Mouse (Mus musculus): ENCODE data around the gene Mcm5. TPM values are rescaled to one million over a fixed set of nuclear protein-coding genes. Genes with fewer than 3 reads are reported as not detected.

The Mcm5 gene
- polyA plus RNA-seq, 1 experiment from 2014 or later: 171 TPM

DNA sequence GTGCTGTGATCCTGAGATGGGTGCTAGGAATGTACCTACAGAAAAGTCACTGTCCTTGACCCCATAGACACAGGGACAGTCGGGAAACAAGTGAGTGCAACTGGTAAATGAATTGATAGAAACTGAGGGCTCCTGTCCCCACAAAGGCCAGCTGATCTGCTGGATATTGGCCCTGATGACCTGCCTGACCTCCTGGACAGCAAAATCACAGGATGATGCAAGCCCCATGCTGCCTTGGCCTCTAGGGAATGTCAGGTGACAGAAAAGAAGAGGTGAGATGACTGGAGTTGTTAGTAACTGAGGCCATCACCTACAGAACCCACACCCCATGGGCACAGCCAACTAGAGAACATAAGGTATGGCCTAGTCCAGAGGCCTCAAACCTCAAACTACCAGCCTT is 31.2 kb upstream of the Mcm5 start:
- H3K27ac ChIP-seq (ENCODE audit: low read length): no peak overlapping the region
- no peak for ATAC-seq (ENCODE audit: low read depth)
- H3K4me2 ChIP-seq (ENCODE audit: low read depth, low read length): no peak overlapping the region
- no peak overlapping the region for H3K4me3 ChIP-seq (ENCODE audit: low read length)
- 76% methylated on average over 1 of the region's 1 CpGs for WGBS
- no peaks in the 10 kb centered on the region for H3K9me3 ChIP-seq (ENCODE audit: control insufficient read depth, low read length)
- no peaks in the 10 kb centered on the region for H3K36me3 ChIP-seq (ENCODE audit: control insufficient read depth, insufficient read depth, low read length)
- peaks cover under 1% of the 10 kb centered on the region; the same call in 1 of the 2 replicates for H3K4me1 ChIP-seq (replicated peaks; ENCODE audit: control insufficient read depth, insufficient read depth, low read length)
- no peak overlapping the region for H3K9ac ChIP-seq (ENCODE audit: low read length)
- no peaks in the 10 kb centered on the region for H3K27me3 ChIP-seq (ENCODE audit: control insufficient read depth, insufficient read depth, low read depth, low read length)

DNA sequence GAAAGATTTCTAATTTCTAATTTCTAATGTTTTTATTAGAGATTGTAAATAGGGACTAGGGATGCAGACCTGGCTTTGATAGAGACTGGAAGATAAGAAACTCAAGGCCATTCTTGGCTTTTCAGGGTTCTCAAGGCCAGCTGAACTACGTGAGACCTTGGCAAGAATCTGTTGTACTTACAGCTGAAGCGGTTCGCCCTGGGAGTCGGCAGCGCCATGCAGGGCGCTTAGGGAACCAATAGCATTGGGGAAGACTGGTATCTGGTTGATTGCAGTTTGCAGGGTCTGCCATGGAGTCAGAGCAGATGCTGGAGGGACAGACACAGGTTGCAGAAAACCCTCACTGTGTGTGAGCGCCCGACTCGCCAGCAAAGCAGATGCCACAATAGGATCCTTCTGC is 30.5 kb upstream of the Mcm5 start:
- Histone ChIP-seq H3K4me2 (ENCODE audit: low read depth, low read length) (no peak overlapping the region), H3K36me3 (ENCODE audit: control insufficient read depth, insufficient read depth, low read length) (no peaks in the 10 kb centered on the region), H3K4me1 (replicated peaks; ENCODE audit: control insufficient read depth, insufficient read depth, low read length) (peaks cover 2% of the 10 kb centered on the region; the same call in 1 of the 2 replicates), H3K27me3 (ENCODE audit: control insufficient read depth, insufficient read depth, low read depth, low read length) (no peaks in the 10 kb centered on the region), H3K9me3 (ENCODE audit: control insufficient read depth, low read length) (no peaks in the 10 kb centered on the region), H3K9ac (ENCODE audit: low read length) (no peak overlapping the region), H3K4me3 (ENCODE audit: low read length) (no peak overlapping the region), H3K27ac (ENCODE audit: low read length) (no peak overlapping the region)
- ATAC-seq (ENCODE audit: low read depth): no peak
- 93% methylated on average over 9 of the region's 9 CpGs for WGBS

DNA sequence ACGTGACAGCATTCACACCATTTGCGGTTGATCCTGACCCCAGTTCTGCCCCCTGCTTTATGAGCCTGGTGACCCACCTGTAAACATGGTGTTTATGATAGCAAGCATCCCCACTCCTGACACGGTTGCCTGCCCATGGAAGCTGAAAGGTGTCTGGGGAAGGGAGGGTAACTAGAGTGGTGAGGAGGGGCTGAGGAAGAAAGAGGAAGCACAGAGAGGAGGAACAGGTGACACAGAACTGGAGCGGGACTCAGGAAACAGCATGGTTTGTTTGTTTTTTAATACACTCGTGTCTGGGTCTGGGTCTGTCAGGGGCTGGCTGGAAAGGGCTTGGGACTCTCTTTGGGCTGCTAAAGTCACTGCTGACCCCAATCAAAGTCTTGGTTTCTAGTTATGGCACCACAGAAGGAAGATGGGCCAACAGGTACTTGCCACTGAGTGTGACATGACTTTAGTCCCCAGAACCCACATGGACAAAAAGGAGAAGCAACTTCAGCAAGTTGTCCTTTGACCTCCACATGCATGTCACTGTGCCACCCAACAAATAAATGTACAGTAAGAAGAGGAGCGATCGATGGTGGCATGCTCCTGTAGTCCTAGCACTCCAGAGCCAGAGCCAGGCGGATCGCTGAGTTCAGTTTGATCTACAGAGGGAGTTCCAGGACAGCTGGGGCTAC is 27.9 kb upstream of the Mcm5 start:
- Histone ChIP-seq H3K36me3 (ENCODE audit: control insufficient read depth, insufficient read depth, low read length) (no peaks in the 10 kb centered on the region), H3K9ac (ENCODE audit: low read length) (no peak overlapping the region), H3K4me1 (replicated peaks; ENCODE audit: control insufficient read depth, insufficient read depth, low read length) (peaks cover 4% of the 10 kb centered on the region; the same call in 1 of the 2 replicates), H3K9me3 (ENCODE audit: control insufficient read depth, low read length) (no peaks in the 10 kb centered on the region), H3K4me3 (ENCODE audit: low read length) (no peak overlapping the region), H3K27me3 (ENCODE audit: control insufficient read depth, insufficient read depth, low read depth, low read length) (no peaks in the 10 kb centered on the region), H3K4me2 (ENCODE audit: low read depth, low read length) (no peak overlapping the region), H3K27ac (ENCODE audit: low read length) (no peak overlapping the region)
- 68% methylated on average over 9 of the region's 9 CpGs for WGBS
- ATAC-seq (ENCODE audit: low read depth): no peak

DNA sequence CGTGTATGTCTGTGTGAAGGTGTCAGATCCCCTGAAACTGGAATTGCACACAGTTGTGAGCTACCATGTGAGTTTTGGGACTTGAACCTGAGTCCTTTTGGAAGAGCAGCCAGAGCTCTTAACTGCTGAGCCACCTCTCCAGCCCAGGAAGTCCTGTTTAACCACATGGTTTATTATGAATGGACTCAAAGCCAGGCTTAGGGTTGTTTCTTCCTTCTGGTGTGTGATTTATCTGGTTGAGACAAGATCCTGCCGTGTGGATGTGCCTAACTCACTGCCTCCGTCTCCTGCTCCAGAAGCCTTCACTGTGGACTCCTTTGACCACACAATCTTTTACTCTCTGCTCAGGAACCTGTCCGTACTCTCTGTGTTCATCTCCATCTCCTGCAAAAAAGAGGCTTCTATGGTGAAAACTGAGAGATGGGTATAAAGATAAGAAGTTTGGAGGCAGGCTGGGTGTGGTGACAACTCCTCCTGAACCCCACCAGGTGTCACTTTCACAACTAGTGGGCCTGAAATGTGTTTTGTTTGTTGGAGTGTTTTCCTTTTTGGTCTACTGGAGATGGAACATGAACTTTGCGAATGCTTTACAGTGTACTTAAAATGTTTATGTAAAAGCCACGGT is 27.1 kb upstream of the Mcm5 start:
- H3K27me3 ChIP-seq (ENCODE audit: control insufficient read depth, insufficient read depth, low read depth, low read length): no peaks in the 10 kb centered on the region
- WGBS: 58% methylated on average over 6 of the region's 6 CpGs
- H3K9me3 ChIP-seq (ENCODE audit: control insufficient read depth, low read length): no peaks in the 10 kb centered on the region
- no peak overlapping the region for H3K4me2 ChIP-seq (ENCODE audit: low read depth, low read length)
- ATAC-seq (ENCODE audit: low read depth): no peak
- no peak overlapping the region for H3K27ac ChIP-seq (ENCODE audit: low read length)
- no peaks in the 10 kb centered on the region for H3K36me3 ChIP-seq (ENCODE audit: control insufficient read depth, insufficient read depth, low read length)
- peaks cover 4% of the 10 kb centered on the region; the same call in 1 of the 2 replicates for H3K4me1 ChIP-seq (replicated peaks; ENCODE audit: control insufficient read depth, insufficient read depth, low read length)
- H3K9ac ChIP-seq (ENCODE audit: low read length): no peak overlapping the region
- H3K4me3 ChIP-seq (ENCODE audit: low read length): no peak overlapping the region

DNA sequence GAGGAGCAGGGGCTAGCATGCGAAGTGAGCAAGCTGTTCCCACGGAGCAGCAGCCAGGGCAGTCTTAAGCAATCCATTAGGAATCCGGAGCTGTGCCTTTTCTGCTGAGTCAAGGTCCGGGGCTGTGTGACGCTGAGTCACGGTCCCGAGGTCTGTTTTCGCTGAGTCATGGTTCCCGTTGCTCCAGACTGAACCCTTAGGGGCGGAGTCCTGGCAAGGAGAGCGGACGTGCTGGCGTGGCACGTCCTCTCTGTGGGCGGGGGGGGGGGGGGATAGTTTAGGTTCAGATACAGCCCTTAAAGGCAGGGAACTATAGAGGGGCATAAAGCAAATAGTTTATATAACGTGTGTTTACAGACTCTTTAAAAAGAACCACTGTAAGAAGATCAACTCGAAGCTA is 25.5 kb upstream of the Mcm5 start:
- Histone ChIP-seq H3K4me2 (ENCODE audit: low read depth, low read length) (peak overlapping the region; percentile 39), H3K9ac (ENCODE audit: low read length) (no peak overlapping the region), H3K4me3 (ENCODE audit: low read length) (peak overlapping the region; percentile 27), H3K27me3 (ENCODE audit: control insufficient read depth, insufficient read depth, low read depth, low read length) (no peaks in the 10 kb centered on the region), H3K36me3 (ENCODE audit: control insufficient read depth, insufficient read depth, low read length) (no peaks in the 10 kb centered on the region), H3K4me1 (replicated peaks; ENCODE audit: control insufficient read depth, insufficient read depth, low read length) (peaks cover 6% of the 10 kb centered on the region), H3K27ac (ENCODE audit: low read length) (no peak overlapping the region), H3K9me3 (ENCODE audit: control insufficient read depth, low read length) (no peaks in the 10 kb centered on the region)
- under 1% methylated on average over 16 of the region's 17 CpGs for WGBS
- peak; percentile 96 for ATAC-seq (ENCODE audit: low read depth)

DNA sequence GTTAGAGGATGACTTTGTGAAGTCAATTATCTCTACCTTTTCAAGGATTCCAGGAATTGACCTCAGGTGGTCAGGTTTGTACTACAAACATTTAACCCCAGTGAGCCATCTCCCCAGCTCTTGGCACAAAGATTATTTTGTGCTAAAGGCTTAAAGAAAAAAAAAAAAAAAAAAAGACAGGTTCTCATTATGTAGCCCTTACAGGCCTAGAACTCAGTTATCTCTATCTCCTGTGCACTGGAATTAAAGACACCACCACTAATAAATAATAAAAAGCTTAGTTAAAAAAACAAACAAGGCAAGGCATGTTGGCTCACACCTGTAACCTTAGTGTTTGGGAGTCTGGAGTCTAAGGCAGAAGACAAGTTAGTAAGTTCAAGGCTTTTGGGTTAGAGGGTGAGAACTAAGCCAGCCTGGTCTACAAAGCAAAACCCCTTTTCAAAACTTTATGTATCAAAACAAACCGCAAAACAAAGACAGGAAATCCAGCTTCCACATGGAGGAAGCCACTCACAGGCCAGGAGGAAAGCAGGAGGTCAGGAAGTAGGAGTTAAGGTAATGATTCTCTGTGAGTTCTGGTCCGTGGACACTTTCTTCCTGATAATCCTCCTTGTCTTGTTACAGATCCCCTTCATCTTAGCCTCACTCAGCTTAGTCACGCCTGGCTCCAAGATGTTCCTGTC is 24.8 kb upstream of the Mcm5 start:
- no peak for ATAC-seq (ENCODE audit: low read depth)
- Histone ChIP-seq H3K36me3 (ENCODE audit: control insufficient read depth, insufficient read depth, low read length) (no peaks in the 10 kb centered on the region), H3K4me1 (replicated peaks; ENCODE audit: control insufficient read depth, insufficient read depth, low read length) (peaks cover 13% of the 10 kb centered on the region), H3K4me2 (ENCODE audit: low read depth, low read length) (no peak overlapping the region; the same call in 1 of the 2 replicates), H3K27ac (ENCODE audit: low read length) (peak overlapping the region; percentile 51), H3K4me3 (ENCODE audit: low read length) (no peak overlapping the region), H3K27me3 (ENCODE audit: control insufficient read depth, insufficient read depth, low read depth, low read length) (no peaks in the 10 kb centered on the region), H3K9ac (ENCODE audit: low read length) (no peak overlapping the region), H3K9me3 (ENCODE audit: control insufficient read depth, low read length) (no peaks in the 10 kb centered on the region)
- 62% methylated on average over 3 of the region's 3 CpGs for WGBS

DNA sequence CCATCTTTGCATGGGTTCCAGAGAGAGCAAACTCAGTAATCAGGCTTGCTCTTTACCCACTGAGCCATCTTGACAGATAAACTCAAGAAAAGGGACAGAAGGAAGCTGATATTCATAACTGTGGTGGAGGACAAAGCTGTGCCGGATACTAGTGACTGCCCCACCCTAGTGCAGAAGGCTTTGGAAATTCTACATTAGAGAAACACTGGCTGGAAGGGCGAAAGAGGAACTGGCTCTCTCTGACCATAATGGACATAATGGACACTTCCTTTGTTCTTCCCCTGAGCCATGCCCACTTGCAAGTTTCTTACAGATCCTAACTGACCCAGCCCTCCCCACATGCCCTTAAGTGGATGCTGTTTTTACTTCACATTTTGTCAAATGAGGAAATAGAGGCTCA is 23.4 kb upstream of the Mcm5 start:
- WGBS: 69% methylated on average over 2 of the region's 2 CpGs
- Histone ChIP-seq H3K36me3 (ENCODE audit: control insufficient read depth, insufficient read depth, low read length) (no peaks in the 10 kb centered on the region), H3K4me3 (ENCODE audit: low read length) (no peak overlapping the region), H3K27me3 (ENCODE audit: control insufficient read depth, insufficient read depth, low read depth, low read length) (no peaks in the 10 kb centered on the region), H3K9me3 (ENCODE audit: control insufficient read depth, low read length) (no peaks in the 10 kb centered on the region), H3K4me1 (replicated peaks; ENCODE audit: control insufficient read depth, insufficient read depth, low read length) (peaks cover 20% of the 10 kb centered on the region), H3K4me2 (ENCODE audit: low read depth, low read length) (no peak overlapping the region), H3K27ac (ENCODE audit: low read length) (peak overlapping the region; percentile 26; the same call in 1 of the 2 replicates), H3K9ac (ENCODE audit: low read length) (no peak overlapping the region)
- ATAC-seq (ENCODE audit: low read depth): no peak

DNA sequence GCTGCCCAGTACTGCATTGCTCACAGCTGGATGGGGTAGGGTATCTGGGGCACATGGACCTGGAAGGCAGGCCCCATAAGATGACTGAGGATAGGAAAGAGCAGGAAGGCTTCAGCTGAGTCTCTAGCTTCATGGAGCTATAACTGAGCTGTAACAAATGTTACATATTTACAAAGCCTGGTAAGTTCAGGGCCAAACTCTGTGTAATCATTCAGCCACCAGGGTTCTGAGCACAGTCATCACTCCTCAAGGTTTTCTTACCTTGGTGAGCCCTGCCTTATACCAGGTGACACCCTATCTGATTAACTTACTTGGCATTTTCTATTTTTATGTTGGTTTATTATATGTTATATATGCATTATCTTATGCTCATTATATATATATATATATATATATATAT is 22.2 kb upstream of the Mcm5 start:
- Histone ChIP-seq H3K36me3 (ENCODE audit: control insufficient read depth, insufficient read depth, low read length) (no peaks in the 10 kb centered on the region), H3K4me1 (replicated peaks; ENCODE audit: control insufficient read depth, insufficient read depth, low read length) (peaks cover 20% of the 10 kb centered on the region), H3K4me2 (ENCODE audit: low read depth, low read length) (no peak overlapping the region), H3K27ac (ENCODE audit: low read length) (no peak overlapping the region), H3K4me3 (ENCODE audit: low read length) (no peak overlapping the region), H3K9ac (ENCODE audit: low read length) (no peak overlapping the region), H3K27me3 (ENCODE audit: control insufficient read depth, insufficient read depth, low read depth, low read length) (no peaks in the 10 kb centered on the region), H3K9me3 (ENCODE audit: control insufficient read depth, low read length) (no peaks in the 10 kb centered on the region)
- no peak for ATAC-seq (ENCODE audit: low read depth)

Data from lung, embryonic 16.5 days (tissue).